Mouse (Mus musculus) layer of hippocampus, postnatal 10 days (tissue): ENCODE measurements around the gene Dusp7. TPM values are rescaled to one million over a fixed set of nuclear protein-coding genes. Genes with fewer than 3 reads are reported as not detected.

Source experiments
- DNase-seq, 2 experiments: peaks; one replicate each; pipeline ENCODE4 v3.0.0; 2021; ENCODE audit warnings: low spot score in 2 of 2
- total RNA-seq, 2 experiments: library from RNA; stranded (reverse); gene quantifications; 2 replicates each; pipeline ENCODE4 v1.2.3; 2021

The Dusp7 gene
- total RNA-seq, 2 experiments from 2014 or later: 58.7 to 64.2 TPM

DNA sequence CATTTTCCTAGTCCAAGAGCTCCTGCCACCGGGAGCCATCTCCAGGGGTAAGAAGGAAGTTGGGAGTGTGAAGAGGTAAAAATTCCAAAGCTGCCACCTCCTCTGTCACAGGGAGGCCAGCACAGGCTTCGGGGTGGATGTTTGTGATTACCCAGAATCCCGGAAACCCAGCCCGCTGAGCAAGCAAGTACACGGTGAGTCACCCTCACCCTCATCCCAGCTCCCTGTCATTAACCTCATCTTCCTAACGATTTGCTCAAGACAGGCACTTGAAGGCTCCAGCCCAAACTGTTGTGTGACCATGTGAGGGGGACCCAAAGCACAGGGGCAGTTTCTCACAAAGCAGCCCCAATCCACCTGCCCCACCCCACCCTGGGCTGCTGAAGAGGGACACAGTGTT is 14.7 kb upstream of the Dusp7 start:
- DNase-seq: no peak

DNA sequence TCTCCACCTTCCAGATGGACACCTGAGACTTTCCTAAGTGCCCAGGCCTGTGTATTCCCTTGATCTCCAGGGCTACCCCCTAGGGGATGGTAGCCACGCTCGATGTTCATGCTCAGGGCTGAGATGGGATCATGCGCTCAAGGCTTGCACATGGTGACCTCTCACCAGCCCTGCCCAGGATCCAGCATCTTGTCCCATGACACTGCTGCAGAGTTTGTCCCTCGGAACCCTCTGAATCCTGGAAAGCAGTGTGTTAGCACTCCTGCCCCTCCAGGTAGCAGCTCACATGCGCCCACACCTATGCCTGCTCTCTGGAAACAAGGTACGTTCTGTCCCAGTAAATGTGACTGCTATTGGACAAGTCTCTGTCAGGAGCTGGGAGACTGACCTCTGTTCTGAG is 13.6 kb upstream of the Dusp7 start:
- DNase-seq: no peak

DNA sequence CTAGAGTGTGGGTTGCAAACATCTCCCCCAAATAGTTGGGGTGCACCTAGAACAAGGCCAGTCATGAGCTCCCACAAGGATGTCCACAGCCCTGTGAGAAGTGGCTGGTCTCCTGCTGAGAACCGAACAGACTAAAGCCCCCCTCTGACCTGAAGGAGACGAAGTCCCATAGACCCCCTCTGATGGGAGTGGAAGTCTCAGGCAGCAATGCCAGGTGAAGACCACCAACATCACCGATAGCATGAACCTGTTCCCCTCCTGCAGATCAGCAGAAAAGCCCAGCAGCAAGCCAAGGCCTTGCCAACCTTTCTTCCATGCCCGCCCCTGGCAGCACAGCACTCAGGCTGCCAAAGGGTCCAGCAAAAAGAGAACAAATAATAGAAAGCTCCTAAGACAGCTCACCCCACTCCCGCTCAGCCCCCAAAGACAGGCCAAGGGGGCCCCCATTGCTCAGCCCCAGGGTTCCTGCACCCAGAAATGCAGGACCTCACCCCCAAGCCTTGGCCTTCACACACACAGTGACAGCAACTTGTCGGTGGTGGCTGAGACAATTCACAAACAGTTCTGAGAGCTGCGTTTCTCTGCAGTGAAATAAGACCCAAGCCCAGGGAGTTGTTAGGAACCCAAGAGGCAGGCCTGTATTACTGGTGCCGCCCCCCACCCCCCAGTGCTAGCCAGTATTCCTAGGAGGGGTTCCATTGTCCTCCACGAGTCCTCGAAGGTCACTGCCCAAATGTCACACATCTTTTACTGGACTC is 13.0 kb upstream of the Dusp7 start:
- DNase-seq: no peak

DNA sequence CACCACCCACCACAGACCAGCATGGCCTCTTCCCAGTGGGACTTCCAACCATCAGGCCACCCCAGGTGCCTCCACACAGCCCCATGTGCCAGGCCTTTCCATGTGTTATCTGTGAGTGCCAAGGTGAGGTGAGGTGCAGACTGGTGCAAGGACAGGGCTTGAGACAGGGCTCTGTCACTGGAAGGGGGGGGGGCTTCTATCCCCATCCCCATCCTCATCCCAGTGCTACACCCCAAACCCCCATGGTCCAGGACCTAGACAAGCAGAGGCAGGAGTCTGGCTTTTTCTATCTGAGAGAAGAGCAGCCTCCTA is 12.5 kb upstream of the Dusp7 start:
- no peak for DNase-seq

DNA sequence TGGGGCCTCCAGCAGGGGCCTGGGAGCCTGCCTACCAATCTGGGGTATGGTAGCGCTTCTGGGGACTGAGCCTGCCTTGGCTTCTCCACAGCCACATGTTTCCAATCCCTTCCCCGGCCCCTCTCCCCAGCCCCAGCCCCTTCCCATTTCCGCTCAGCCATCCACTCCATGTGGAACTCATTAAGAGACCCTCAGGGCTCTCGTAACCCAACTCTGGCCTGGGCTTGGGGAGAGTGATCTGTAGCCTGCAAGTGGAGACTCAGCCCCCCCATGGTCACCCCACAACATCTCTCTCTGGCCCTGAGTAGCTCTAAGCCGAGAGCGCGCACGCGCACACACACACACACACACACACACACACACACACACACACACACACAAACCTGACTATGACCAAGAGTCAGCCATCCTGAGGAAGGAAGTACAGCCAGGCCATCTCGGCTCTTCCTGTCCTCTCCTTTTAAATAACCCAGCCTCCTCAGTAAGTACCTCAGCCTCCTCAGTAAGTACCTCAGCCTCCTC is 12.0 kb upstream of the Dusp7 start:
- no peak for DNase-seq

DNA sequence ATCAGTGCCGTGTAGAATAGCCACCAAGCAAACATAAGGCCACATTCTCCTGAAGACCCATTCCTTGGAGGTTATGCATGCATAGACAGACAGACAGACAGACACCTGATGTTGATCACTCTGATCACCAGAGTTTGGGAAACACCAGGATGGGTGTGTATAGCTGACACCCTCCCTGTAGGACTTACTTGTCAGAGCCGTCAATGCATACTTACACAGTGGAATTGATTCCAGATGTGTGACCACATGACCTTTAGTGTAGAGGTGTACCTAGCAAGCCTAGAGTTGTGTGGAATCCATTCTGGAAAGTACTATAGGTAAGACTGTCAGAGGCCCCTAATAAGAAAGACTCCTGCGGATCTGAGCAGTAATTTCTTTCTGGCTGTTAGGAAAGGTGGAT is 11.3 kb upstream of the Dusp7 start:
- no peak for DNase-seq

DNA sequence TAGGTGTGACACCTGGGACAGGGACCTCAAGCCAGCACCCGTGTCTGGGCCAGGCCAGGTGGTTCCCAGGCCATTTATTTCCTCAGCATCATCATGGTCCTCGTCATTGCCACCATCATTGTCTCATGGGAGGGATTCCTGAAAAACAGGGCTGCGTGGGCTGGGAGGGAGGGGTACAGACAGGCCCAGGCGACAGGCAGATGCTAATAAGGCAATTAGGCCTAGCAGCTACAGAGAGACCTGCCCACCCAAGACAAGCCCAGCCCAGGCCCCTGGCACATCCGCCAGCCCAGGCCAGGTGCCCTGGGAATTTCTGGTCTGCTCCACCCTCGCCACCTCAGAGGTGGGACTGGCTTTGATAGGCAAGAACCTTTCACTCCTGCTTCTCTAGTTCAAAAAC is 9.1 kb upstream of the Dusp7 start:
- DNase-seq: no peak

DNA sequence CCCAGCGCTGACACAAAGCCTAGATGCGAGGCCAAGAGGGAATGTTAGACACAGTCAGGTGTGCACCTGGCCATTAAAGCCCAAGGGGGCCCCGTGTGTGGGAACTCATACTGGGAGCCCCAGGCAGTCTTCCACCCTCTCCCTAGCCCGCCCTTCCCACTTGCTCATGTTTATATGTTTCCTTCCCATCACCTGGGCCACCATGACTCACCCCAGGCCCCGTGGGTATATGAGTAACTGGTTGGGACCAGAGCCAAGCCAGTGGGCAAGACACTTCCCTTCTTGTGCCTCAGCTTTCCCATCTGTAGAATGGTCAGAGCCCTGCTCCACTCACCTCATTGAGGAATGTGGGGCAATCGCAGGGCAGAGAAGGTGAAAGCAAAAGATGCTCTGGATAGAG is 7.3 kb upstream of the Dusp7 start:
- DNase-seq: no peak

DNA sequence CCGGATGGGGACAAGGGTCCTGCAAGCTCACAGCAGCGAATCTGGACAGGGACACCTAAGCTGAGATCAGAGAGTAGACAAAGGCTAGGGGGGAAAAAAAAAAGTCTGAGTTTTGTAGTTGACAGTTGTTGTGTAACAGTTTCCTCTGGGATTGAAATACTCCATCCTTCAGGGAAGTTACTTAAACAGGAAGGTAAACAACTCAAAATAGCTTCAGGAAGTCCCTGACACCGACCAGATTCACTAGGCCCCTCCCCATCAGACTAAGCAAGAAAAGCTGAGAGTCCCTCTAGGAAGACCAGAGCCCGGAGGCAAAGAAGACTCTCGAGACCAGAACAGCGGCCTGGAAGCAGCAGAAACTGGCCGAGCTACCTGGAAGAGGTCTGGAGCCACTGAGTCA is 3.1 kb upstream of the Dusp7 start:
- DNase-seq: no peak

DNA sequence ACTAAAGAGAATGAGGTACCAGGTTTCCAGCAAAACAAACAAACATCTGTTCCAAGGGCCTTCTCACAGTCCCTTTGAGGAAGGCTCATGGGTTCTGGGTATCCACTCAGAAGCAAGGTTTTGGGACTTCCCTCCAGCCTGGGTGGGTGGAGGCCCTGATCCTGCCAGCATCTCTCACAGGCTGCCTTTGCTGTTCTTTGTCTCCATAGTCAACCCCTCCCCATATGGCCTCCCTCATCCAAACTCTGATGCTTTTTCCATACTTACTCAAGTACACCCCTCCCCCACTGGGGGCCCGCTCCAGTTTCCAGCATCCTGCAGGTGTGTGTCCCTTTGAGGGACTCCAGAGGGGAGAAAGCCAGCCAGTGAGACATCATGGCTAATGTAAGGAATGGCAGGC is 2.2 kb upstream of the Dusp7 start:
- no peak for DNase-seq

DNA sequence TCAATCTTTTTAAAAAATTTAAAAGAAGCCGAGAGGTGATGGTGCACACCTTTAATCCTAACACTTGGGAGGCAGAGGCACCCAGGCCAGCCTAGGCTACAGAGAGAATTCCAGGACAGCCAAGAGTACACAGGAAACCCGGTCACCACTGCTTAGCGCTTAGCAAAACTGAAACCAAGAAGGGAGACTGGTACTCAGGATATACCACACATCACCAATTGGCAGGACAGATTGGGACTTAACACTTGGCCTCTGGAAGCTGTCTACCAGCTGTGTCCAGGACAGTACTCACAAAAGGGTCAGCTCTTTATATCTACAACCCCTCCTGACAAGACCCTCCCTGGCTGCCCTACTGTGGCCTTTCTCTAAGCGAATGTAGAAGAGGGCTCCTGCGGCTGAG is 1.4 kb upstream of the Dusp7 start:
- no peak for DNase-seq

DNA sequence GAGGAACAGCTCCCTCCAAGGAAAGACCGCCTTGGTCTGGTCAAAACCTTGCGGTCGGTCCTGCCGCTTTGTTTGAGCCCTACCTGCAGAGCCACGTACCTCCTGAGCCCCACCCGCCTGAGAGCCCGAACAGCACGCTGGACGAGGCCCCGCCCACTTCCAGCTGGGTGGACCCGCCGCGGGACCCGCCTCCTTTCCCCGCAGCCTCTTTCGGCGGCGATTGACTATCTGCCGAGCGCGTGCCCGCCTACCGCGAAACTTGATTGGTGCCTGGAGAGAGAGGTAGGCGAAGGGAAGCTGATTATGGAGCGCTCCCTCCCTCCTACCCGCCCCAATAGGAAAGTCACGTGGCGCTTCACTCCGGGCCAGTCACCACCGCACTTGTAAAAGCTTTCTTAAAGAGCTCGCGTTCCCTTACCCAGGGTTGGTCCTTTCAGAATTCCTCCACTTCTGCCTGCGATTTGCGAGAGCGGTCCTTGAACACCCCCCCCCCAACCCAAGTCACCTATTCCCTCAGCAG is 780 bp upstream of the Dusp7 start:
- DNase-seq: peak; percentile 95 to 97

DNA sequence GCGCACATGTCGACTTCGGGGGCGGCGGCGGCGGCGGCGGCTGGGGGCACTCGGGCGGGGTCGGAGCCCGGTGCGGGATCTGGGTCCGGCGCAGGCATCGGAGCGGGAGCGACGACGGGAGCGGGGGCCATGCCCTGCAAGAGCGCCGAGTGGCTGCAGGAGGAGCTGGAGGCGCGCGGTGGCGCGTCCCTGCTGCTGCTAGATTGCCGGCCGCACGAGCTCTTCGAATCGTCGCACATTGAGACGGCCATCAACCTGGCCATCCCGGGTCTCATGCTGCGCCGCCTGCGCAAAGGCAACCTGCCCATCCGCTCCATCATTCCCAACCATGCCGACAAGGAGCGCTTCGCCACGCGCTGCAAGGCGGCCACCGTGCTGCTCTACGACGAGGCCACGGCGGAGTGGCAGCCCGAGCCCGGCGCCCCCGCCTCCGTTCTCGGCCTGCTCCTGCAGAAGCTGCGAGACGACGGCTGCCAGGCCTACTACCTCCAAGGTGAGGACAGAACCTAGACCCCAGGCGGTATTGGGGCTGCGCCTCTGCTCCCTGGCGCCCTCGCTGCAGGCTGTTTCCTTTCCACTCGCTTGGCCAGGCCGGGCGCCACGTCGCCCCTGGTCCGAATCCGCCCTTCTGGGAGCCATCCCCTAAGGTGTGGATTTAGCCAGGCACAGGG is 534 bp downstream of the Dusp7 start:
- peak; percentile 62 to 68 for DNase-seq

DNA sequence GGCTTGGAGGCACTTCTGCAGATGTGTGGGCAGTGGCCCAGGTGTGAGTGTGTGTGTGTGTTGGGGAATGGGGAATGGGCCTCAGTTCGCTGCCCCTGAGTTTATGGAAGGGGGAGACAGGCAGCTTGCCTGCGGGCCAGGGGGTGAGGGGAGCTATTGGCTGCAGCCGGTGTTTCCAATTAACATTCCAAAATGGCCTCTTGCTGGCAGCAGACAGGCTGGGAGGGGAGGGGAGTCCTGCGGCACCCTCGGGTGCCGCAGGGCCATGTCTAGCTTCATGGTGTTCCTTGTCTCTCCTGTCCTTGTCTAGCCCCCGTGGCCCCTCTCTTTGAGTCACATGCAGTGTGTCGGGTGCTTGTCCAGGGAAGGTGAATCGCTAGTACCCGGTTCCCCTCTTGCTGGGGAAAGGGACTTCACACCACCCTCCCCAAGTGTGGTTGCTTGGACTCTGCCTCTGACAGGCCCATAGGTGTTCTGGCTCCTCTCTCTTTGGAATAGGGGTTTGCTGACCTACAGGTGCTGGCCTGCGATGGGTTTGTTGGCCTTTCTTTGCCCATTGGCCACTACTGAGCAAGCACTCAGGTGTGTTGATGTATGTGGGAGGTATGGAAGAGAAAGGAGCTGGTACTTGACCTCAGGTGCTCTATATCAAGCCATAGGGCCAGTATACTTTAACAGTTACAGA is 1.5 kb downstream of the Dusp7 start:
- DNase-seq: peak; percentile 53 to 57

DNA sequence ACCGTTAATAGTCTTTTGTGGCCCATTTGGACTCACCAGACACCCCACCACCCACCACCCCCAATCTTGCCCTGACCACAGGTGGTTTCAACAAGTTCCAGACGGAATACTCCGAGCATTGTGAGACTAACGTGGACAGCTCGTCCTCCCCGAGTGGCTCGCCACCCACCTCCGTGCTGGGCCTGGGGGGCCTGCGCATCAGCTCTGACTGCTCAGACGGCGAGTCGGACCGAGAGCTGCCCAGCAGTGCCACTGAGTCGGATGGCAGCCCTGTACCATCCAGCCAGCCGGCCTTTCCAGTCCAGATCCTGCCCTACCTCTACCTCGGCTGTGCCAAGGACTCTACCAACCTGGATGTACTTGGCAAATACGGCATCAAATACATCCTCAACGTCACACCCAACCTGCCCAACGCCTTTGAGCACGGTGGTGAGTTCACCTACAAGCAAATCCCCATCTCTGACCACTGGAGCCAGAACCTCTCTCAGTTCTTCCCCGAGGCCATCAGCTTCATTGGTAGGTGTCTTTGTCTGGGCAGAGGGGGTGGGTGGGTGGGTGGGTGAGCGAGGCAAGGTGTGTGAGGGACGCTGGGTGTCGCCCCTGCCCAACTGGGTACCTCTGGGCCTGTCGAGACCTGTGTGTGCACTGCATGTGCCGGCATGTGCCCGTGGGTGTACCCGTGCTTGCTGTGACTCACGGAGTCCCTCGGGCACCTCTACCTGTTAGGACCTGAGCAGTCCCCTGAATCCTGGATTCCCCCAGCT is 2.4 kb downstream of the Dusp7 start:
- DNase-seq: no peak

DNA sequence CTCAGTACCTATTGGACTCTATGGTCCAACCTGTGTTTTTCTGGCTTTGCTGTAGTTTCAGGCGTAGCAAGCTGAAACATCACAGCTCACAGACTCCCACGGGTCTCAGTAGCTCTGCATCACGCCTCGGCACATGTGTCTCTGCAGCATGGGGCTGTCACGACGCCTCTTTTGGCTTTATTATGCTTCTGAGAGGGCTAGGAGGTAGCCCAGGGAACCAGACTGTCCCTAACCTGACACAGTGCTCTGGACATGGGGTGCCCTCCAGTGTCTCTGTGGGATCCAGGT is 2.9 kb downstream of the Dusp7 start:
- DNase-seq: no peak

DNA sequence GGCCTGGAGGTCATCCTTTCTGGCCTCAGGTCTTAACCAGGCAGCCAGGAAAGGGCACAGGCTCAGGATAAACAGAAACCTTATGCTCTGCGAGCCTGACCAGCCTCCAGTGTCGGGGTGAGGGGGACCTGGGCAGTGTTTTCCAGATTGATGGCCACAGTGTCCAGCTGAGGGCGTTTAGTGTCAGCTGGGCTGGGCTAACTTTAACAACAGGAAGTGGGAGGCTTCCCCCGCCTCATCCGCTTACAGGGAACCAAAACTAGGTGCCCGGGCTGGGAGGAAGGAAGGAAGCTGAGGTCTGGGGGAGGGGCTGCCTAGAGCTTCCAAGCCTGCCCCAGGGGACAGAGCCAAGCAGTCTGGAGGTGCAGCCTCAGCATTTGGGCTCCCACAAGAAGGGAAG is 3.3 kb downstream of the Dusp7 start:
- DNase-seq: peak; percentile 47 to 65

DNA sequence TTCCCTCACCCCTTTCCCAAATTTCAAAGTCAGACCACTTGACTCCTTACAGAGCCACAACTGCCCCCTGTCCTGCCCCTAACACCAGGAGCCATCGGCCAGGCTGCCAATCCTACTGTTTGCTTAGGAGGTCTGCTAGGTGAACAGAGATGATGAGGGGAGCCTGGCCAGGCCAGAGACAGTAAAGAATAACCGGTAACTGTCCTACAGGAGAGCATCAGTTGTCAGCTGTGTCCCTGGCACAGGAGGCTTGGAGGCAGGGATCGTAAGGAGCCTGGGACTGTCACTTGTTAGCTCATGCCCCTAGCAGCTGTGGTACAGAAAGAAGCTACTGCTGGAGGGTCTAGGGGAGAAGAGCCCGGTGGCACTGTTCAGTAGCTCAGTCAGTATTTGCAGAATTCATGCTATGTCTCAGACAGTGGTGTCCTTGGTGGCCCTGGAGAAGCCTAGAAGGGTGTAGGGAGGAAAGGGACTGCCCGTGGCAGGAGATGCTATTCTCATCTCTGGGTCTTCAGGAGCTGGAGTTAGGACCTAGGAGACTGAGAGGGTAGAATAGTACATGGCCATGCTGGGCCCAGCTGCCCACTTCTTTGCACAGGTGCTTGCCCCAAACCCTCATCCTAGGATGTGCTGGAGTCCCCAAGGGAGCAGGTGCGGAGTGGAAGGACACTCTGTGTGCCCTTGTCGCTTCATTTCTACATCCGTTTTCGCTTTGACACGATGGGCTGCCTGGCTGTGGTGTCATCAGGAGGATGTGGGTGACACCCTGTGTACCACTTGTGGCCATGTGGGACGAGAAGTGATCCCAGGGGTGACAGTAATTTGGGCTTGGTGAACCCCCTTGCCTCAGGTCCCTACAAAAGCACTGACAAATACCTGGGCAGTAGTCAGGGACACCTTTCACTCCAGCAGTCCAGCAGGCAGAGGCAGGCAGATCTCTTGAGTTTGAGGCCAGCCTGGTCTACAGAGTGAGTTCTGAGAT is 4.3 kb downstream of the Dusp7 start:
- DNase-seq: no peak

DNA sequence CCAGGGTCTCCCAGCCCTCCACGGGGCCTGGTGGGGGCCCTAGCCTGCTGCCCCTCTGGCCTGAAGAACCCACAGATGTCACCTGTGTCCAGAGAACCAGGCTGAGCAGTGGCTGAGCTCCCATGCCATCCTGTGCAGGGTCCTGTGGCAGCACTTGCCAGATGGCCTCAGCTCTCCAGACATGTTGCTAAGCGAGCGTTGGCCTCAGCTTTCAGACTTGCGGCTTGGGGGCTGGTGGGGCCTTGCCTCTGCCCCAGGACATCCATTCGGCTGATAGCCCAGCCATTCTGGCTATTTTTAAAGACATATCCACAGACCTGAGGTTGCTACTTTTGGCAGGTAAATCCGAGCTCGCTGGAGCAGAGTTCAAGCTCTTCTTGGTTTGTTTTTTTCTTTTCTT is 5.5 kb downstream of the Dusp7 start:
- DNase-seq: no peak

DNA sequence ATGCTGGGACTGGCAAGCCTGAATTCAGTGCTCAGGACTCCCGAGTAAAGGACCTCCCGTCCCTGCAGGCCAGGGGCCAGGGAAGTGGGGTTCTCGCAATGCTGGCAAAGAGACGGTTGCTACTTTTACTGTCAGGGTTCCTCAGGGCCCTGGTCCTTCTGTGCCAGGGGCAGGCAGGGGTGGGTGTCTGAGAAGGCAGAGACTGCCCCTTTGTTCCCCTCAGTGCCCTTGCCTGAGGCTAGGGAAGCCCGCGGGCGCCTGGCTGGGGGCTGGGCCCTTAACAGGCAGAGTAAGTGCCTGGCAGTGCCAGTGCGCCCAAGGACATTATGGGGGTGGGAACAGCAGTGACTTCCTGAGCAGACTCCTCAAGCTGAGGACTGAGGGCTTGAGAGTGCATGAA is 8.8 kb downstream of the Dusp7 start:
- DNase-seq: no peak

DNA sequence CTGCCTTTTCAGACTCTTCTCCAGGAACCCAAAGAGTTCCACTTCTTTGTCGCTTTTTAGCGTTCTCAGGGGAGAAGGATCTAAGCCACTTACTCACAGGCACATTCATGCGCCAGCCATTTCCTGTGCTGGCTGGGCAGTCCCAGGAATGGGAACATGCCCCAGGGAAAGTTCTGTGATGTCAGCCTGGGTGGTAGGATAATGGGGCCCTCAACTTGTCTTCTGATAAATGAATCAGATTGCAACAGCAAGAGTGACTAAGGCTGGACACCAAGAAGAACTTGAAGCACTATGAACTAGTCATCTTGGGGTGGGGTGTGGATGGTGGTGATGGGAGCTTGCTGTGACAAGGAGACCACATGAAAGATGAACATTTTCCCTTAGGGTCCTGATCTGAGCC is 9.6 kb downstream of the Dusp7 start:
- no peak for DNase-seq
